Mouse (Mus musculus): ENCODE measurements around the gene Rad51b. TPM values are rescaled to one million over a fixed set of nuclear protein-coding genes. Genes with fewer than 3 reads are reported as not detected.

Gene Rad51b
- polyA plus RNA-seq, 1 experiment from 2014 or later, result 6.6 TPM

DNA sequence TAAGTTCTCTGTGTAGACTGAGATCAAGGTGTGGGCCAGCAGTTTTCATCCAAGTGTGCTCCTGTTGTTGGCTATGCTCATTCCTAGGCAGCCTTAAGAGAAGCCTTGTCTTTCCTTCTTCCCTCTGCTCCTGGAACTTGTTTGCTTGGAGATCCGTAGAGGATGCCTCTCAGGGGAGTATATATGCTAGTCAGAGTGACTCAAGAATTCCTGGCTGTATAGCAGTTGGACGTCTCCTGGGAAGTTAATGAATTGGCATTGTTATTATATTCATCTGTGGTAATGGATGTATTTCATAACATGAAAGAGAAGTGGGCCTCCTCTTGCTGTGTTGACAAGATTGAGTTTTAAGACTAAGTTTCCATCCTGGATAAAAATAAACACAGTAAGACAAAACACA is 196.4 kb downstream of the Rad51b start:
- no peak for DNase-seq (ENCODE audit: low spot score)
- Histone ChIP-seq H3K4me1 (0 out of 2 replicates have a peak, but pooled peaks cover 4% of the 10 kb centered on the region), H3K27me3 (ENCODE audit: insufficient read depth, poor library complexity, severe bottlenecking) (no peaks in the 10 kb centered on the region), H3K27ac (no peak overlapping the region), H3K9me3 (no peaks in the 10 kb centered on the region), H3K4me3 (no peak overlapping the region), H3K36me3 (no peaks in the 10 kb centered on the region)
- WGBS, result 68% methylated on average over 2 of the region's 2 CpGs

DNA sequence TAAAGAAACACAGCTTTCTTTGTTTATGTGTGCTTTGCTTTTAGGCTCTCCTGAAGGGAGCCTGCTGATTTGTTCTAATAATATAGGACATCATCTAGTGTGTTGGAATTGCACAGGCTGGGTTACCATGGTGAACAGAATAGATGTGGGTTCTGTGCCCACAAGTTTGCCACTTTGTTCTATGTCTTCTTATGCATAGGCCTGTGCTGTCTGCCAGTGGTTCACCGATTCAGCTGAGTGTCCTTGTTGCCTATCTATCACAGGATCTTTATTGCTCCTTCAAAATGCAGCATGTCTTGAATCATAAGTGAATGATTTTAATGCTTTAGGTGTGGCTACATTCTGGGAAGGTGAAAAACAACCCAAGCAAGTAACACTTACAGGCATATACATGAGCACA is 201.2 kb downstream of the Rad51b start:
- H3K27me3 ChIP-seq (ENCODE audit: insufficient read depth, poor library complexity, severe bottlenecking), result no peaks in the 10 kb centered on the region
- H3K4me1 ChIP-seq, result no peaks in the 10 kb centered on the region; the same call in 1 of the 2 replicates
- no peaks in the 10 kb centered on the region for H3K9me3 ChIP-seq
- H3K36me3 ChIP-seq, result no peaks in the 10 kb centered on the region
- no peak overlapping the region for H3K4me3 ChIP-seq
- WGBS, result 94% methylated on average over 1 of the region's 1 CpGs
- H3K27ac ChIP-seq, result no peak overlapping the region
- no peak for DNase-seq (ENCODE audit: low spot score)

DNA sequence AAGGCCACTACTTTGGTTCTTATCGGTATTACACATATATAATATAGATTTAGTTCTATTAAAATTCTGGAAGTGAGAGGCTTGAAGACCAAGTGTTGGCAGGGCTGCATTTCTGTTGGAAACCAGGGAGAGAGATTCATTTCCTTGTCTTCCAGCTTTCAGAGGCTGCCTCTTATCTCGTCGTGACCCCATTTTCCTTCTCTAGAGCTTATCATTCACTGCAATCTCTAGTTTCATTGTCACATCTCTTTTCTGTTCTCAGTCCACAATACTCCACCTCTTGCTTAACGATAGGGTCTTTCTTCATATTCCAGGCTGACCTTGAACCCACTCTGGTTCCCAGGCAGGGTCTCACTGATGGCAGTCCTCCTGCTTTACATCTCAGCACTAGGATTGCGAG is 202.7 kb downstream of the Rad51b start:
- peaks cover 12% of the 10 kb centered on the region; the same call in 1 of the 2 replicates for H3K4me1 ChIP-seq
- whole genome bisulfite sequencing, result 80% methylated on average over 5 of the region's 5 CpGs

DNA sequence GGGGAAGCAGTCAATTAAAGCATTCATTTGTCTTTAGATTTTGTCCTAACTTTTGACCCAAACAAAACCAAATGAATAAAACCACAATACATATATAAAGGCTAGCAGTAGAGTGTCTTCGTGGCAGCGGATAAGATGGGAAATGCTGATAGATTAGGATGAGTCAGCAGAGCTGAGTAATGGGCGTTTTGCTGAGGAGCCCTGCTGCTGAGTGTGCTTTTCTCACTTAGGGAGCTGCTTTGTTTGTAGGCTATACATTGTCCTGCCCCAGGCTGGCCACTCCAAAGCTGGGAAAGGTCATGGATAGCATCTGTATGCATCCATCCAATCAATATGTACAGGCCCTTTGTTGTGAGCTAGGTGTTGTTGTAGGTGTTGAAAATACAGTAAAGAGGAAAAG is 204.8 kb downstream of the Rad51b start:
- 69% methylated on average over 3 of the region's 3 CpGs for WGBS
- no peak overlapping the region for H3K4me3 ChIP-seq
- H3K36me3 ChIP-seq, result no peaks in the 10 kb centered on the region
- peaks cover 20% of the 10 kb centered on the region for H3K4me1 ChIP-seq
- H3K27me3 ChIP-seq (ENCODE audit: insufficient read depth, poor library complexity, severe bottlenecking), result no peaks in the 10 kb centered on the region
- no peak overlapping the region for H3K27ac ChIP-seq
- no peak for DNase-seq (ENCODE audit: low spot score)
- H3K9me3 ChIP-seq, result no peaks in the 10 kb centered on the region

More for the DNA sequence above, 202.7 kb downstream of the Rad51b start:
- H3K27me3 ChIP-seq (ENCODE audit: insufficient read depth, poor library complexity, severe bottlenecking), result no peaks in the 10 kb centered on the region
- no peak overlapping the region for H3K4me3 ChIP-seq
- no peaks in the 10 kb centered on the region for H3K9me3 ChIP-seq
- H3K27ac ChIP-seq, result no peak overlapping the region
- no peaks in the 10 kb centered on the region for H3K36me3 ChIP-seq
- no peak for DNase-seq (ENCODE audit: low spot score)

DNA sequence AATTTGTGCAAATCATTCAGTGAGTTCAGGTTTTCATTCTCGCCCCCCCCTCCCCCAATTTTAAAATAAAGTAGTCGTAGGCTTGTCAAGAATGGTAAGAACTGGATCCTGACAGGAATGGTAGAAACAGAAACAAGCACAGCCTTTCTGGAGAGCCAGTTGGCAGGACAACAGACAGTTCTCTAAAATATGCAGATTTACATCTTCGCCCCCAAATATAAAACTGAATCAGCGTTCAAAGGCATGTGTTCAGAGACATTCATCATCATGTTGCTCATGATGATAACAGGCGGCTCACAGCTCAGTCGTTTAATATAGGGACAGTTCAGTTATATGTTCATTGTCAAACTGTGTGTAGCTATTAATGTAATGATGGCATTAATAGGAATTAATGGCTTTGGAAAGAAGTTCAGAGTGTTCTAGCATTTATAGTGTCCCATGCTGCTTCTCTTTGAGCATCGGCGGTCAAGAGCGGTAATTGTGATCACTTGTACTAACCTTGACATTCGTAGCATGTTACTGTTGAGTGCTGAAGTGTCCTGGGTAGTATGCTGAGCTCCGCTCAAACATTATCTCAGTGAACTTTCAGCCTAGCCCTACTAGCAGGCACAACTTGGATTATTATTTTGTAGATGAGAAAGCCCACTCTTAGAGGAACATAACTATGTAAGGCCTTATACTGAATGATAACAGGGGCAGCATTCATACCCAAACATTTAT is 205.9 kb downstream of the Rad51b start:
- no peak for DNase-seq (ENCODE audit: low spot score)
- Histone ChIP-seq H3K27me3 (ENCODE audit: insufficient read depth, poor library complexity, severe bottlenecking) (no peaks in the 10 kb centered on the region), H3K9me3 (no peaks in the 10 kb centered on the region), H3K4me1 (peaks cover 30% of the 10 kb centered on the region), H3K36me3 (no peaks in the 10 kb centered on the region), H3K4me3 (no peak overlapping the region), H3K27ac (no peak overlapping the region)
- 83% methylated on average over 11 of the region's 11 CpGs for WGBS

DNA sequence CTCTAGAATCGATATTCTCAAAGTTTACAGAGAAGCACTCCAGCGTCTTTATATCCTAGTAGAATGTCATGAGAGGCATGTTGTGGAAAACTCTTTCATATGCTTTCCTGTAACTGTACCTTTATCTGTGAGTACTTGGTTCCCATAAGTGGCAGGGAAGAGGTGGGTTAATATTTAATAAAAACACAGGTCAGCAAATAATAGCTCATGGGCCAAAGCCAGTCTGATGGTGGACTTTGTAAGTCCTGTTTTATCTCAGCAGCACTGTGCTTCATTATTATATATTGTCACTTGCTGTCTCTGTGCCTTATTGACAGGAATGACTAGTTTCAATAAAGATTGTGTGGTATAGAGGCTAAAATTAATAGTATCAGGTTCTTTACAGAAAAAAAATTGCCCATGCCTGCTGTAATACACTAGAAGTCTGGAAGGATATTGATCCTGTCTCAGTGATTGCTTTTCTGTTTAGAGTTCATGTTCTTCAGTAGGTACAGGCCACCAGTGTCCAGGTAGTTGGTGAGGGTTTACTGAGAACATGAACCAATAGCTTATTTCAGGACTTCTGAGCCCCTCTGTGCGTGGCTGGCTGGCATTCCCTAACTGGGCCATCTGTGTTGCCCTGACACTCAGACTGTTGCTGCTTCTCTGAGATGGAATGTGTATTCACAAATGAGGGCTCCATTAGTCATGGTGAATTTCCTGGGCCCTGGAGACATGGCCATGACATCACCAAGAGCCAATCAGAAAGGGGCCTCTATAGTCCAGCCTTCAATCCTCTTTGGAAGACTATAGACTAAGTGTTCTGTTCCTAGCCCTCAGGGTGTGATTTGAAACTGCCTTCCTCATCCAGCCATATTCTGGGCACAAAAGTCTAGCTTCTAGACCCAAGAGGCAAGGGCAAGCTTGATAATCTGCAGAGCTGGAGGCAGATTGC is 206.8 kb downstream of the Rad51b start:
- DNase-seq (ENCODE audit: low spot score), result no peak
- no peaks in the 10 kb centered on the region for H3K9me3 ChIP-seq
- H3K27me3 ChIP-seq (ENCODE audit: insufficient read depth, poor library complexity, severe bottlenecking), result no peaks in the 10 kb centered on the region
- no peaks in the 10 kb centered on the region for H3K36me3 ChIP-seq
- H3K4me3 ChIP-seq, result no peak overlapping the region
- H3K4me1 ChIP-seq, result peaks cover 30% of the 10 kb centered on the region
- 75% methylated on average over 3 of the region's 3 CpGs for WGBS
- 0 out of 2 replicates have a peak overlapping the region, but pooled peaks have one; percentile 32 for H3K27ac ChIP-seq

DNA sequence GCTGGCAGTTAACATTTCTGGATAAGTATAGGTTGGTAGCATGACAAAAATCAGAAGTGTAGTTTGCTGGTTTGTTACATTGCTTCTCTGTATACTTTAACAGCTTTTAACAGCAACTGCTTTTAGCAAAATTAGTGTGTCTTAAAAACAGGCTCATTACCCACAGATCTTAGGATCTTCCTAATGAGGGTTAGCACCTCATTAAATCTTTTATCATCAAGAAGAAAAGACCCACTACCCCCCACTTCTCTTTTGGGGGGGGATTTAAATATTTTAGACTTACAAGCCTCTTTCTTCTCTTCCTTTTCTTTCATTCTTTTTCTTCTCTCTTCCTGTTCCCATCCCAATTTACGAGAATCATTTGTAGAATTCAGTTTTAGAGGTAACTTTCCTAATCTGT is 207.6 kb downstream of the Rad51b start:
- Histone ChIP-seq H3K27me3 (ENCODE audit: insufficient read depth, poor library complexity, severe bottlenecking) (no peaks in the 10 kb centered on the region), H3K36me3 (no peaks in the 10 kb centered on the region), H3K4me3 (no peak overlapping the region), H3K4me1 (peaks cover 30% of the 10 kb centered on the region), H3K27ac (0 out of 2 replicates have a peak overlapping the region, but pooled peaks have one; percentile 32), H3K9me3 (no peaks in the 10 kb centered on the region)
- no peak for DNase-seq (ENCODE audit: low spot score)
- 88% methylated on average over 1 of the region's 1 CpGs for WGBS

DNA sequence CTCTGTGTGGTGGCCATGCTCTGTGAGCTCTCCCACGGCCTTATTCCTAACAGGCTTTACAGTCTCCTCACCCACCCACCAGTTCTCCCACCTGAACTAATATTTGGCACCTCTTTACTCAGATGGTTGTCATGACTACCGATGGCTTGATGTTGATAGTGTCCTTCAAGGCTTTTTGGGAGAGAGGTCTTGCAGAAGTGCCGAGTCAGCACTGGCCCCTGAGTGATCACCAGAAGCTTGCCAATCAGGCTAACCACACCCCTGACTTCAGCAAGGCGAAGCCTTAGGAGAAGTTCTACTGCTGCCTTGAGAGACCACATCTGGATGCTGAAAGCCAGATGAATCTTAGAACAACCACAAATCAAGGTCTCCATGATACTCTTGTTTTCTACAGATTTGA is 209.3 kb downstream of the Rad51b start:
- Histone ChIP-seq H3K4me1 (peaks cover 30% of the 10 kb centered on the region), H3K9me3 (no peaks in the 10 kb centered on the region), H3K4me3 (no peak overlapping the region), H3K27ac (peak overlapping the region; percentile 79; the same call in 1 of the 2 replicates), H3K36me3 (no peaks in the 10 kb centered on the region), H3K27me3 (ENCODE audit: insufficient read depth, poor library complexity, severe bottlenecking) (no peaks in the 10 kb centered on the region)
- WGBS, result 69% methylated on average over 4 of the region's 4 CpGs
- DNase-seq (ENCODE audit: low spot score), result no peak

DNA sequence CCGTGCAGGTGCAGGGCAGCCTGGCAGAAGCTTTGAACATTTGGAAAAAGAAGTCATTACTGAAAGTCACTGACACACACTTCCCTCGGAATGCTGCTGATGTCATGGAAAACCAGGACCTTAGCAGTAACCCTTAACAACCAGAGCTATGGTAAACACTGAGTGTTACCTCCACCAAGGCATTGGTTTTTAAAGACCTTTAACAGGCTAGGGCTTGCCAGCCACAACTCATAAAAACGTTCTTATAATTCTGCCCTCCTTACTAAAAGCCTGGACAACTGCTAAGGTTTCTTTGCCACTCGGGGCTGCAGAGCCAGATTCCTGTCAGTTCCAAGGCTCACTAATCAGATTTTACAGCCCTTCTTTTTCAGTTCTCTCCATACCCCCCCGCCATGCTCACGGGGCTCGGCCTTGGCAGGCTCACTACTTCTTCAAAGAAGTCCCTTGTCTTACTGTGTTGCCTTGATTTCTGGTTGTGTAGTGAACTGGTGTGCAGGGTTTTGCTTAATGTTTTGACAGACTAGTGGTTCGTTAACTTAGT is 210.1 kb downstream of the Rad51b start:
- no peaks in the 10 kb centered on the region for H3K27me3 ChIP-seq (ENCODE audit: insufficient read depth, poor library complexity, severe bottlenecking)
- DNase-seq (ENCODE audit: low spot score), result peak; percentile 81
- H3K4me3 ChIP-seq, result no peak overlapping the region
- no peaks in the 10 kb centered on the region for H3K9me3 ChIP-seq
- H3K4me1 ChIP-seq, result peaks cover 36% of the 10 kb centered on the region
- peak overlapping the region; percentile 79 for H3K27ac ChIP-seq
- 53% methylated on average over 8 of the region's 8 CpGs for WGBS
- H3K36me3 ChIP-seq, result no peaks in the 10 kb centered on the region

DNA sequence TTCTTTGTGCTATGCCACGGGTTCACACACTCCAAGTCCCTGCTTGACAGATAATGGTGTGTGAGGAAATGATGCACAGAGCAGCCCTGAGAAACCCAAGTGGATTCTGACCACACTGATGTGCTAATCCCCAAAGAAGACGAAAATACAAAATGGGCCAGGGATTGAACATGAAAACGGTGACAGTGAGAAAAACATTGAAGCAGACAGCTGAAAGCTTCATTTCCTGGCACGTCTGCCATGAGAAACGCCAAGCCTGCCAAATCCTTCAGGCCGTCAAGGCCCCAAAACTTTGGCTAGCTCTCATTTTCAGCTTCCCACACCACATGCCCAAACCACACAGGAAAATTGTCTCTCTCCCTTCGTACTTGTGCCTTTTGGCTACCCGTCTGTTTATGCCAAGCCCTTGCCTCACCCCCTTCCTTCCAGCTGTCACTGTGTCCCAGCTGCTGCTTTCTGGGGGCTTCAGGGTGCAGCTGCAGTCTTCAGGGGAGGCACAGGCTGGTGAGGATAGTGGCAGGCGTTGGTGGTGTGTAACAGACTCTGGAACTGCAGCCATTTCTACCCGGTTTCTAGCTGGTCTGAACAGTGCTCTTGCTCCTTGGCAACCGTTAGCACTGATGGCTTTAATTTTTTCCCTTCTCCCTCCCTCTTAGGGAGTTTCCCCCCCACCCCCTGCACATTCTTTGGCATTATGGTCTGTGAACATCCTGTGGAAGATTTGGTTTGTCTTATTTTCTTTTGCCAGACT is 214.5 kb downstream of the Rad51b start:
- 64% methylated on average over 11 of the region's 11 CpGs for WGBS
- no peaks in the 10 kb centered on the region for H3K9me3 ChIP-seq
- H3K36me3 ChIP-seq, result no peaks in the 10 kb centered on the region
- DNase-seq (ENCODE audit: low spot score), result no peak
- peaks cover 20% of the 10 kb centered on the region for H3K4me1 ChIP-seq
- peak overlapping the region; percentile 59 for H3K27ac ChIP-seq
- no peaks in the 10 kb centered on the region for H3K27me3 ChIP-seq (ENCODE audit: insufficient read depth, poor library complexity, severe bottlenecking)
- no peak overlapping the region for H3K4me3 ChIP-seq

DNA sequence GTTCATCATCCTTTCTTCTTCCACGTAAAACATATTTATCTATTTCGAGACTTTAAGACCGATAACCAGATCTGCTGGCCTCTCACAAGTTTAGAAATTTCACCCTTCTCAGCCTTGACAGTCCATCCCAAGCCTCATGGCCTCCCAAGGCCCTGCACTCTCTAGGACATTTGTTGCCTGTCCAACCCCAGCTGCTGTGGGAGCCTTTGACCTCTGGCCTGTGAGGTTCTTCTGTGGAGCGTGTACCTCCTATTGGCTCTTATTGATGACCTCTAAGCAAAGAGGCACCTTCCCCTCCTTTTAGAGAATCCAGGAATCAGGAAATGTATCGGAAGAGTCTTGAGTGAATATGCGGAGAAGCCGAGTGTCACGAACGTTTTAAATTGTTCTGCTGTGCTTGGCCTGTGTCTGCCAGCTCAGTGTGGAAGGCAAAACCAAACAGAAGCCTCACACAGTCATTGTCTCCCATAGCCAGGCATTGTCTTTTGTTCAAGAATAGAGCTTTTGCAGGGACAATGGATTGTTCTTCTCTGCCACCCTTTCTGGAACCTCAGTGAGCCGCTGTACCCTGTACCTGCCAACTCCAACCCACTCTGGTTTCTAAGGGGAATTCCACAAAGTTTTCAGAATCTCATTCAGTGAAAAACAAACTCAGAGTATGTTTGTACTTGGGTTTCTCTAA is 215.3 kb downstream of the Rad51b start:
- Histone ChIP-seq H3K36me3 (no peaks in the 10 kb centered on the region), H3K9me3 (no peaks in the 10 kb centered on the region), H3K27ac (peak overlapping the region; percentile 59; the same call in 1 of the 2 replicates), H3K4me1 (peaks cover 13% of the 10 kb centered on the region), H3K4me3 (no peak overlapping the region), H3K27me3 (ENCODE audit: insufficient read depth, poor library complexity, severe bottlenecking) (no peaks in the 10 kb centered on the region)
- DNase-seq (ENCODE audit: low spot score), result no peak
- 78% methylated on average over 10 of the region's 10 CpGs for WGBS
